ENCODE assay signal across 8 mouse cellular contexts in genomic region chr11:69965271-69966005, GRCm38 (mm10). TPM values are rescaled to one million over a fixed set of nuclear protein-coding genes. Genes with fewer than 3 reads are reported as not detected.
A peak's percentile ranks its signal among the peaks of the same experiment; 100 is the strongest.
DNase-seq lines count a peak whose midpoint lies in the region; ATAC-seq lines count a peak whose summit lies in the region.

No protein-coding gene starts in this region.

- no peaks in the 10 kb centered on the region for H3K9me3 ChIP-seq in heart, embryonic 15.5 days (replicated peaks)
- no peaks in the 10 kb centered on the region for H3K9me3 ChIP-seq in hindbrain, embryonic 15.5 days
- no peaks in the 10 kb centered on the region for H3K9me3 ChIP-seq in liver, embryonic 13.5 days (replicated peaks)
- H3K9me3 ChIP-seq in neural tube, embryonic 14.5 days (ENCODE audit: control insufficient read depth, low read length) = no peaks in the 10 kb centered on the region

- no peak for DNase-seq in heart, adult 9 months (ENCODE audit: low spot score in 2 of 2)
- no peak for DNase-seq in liver, embryonic 13.5 days
- DNase-seq in spleen, adult 18-20 months = no peak
- no peak for DNase-seq in cerebellum, adult 8-10 months
- DNase-seq in frontal cortex, postnatal 14 days (ENCODE audit: low spot score in 2 of 2) = no peak

- no peak overlapping the region for H3K9ac ChIP-seq in heart, embryonic 15.5 days
- H3K9ac ChIP-seq in hindbrain, embryonic 15.5 days = no peak overlapping the region
- H3K9ac ChIP-seq in liver, embryonic 13.5 days = no peak overlapping the region
- H3K9ac ChIP-seq in neural tube, embryonic 14.5 days (replicated peaks; ENCODE audit: low read depth, low read length) = no peak overlapping the region

- H3K27me3 ChIP-seq in heart, embryonic 15.5 days = peaks cover 68% of the 10 kb centered on the region
- peaks cover 74% of the 10 kb centered on the region for H3K27me3 ChIP-seq in hindbrain, embryonic 15.5 days
- H3K27me3 ChIP-seq in liver, embryonic 13.5 days = peaks cover 81% of the 10 kb centered on the region
- H3K27me3 ChIP-seq in neural tube, embryonic 14.5 days (ENCODE audit: control insufficient read depth, insufficient read depth, low read length) = peaks cover 48% of the 10 kb centered on the region

- 0 out of 2 replicates have a peak, but pooled peaks have one; percentile 12 for ATAC-seq in heart, embryonic 15.5 days (replicated peaks; ENCODE audit: insufficient number of reproducible peaks, insufficient read depth, low FRiP score, low read depth)
- no peak for ATAC-seq in hindbrain, embryonic 15.5 days (ENCODE audit: low FRiP score, low read depth)
- ATAC-seq in liver, embryonic 13.5 days (ENCODE audit: low read depth) = no peak
- no peak for ATAC-seq in neural tube, embryonic 14.5 days (ENCODE audit: low read depth)

- peaks cover 20% of the 10 kb centered on the region for H3K4me1 ChIP-seq in heart, embryonic 15.5 days (replicated peaks)
- H3K4me1 ChIP-seq in hindbrain, embryonic 15.5 days (replicated peaks) = peaks cover 15% of the 10 kb centered on the region
- peaks cover 29% of the 10 kb centered on the region for H3K4me1 ChIP-seq in liver, embryonic 13.5 days (replicated peaks)
- peaks cover 9% of the 10 kb centered on the region; the same call in 1 of the 2 replicates for H3K4me1 ChIP-seq in neural tube, embryonic 14.5 days (ENCODE audit: control insufficient read depth, insufficient read depth, low read length)

- no peak overlapping the region for H3K27ac ChIP-seq in heart, embryonic 15.5 days
- no peak overlapping the region for H3K27ac ChIP-seq in hindbrain, embryonic 15.5 days (replicated peaks)
- H3K27ac ChIP-seq in liver, embryonic 13.5 days = no peak overlapping the region
- H3K27ac ChIP-seq in neural tube, embryonic 14.5 days (ENCODE audit: low read depth, low read length) = no peak overlapping the region

- peak overlapping the region; percentile 51 for H3K4me3 ChIP-seq in heart, embryonic 15.5 days
- peak overlapping the region; percentile 21; the same call in 1 of the 2 replicates for H3K4me3 ChIP-seq in hindbrain, embryonic 15.5 days
- H3K4me3 ChIP-seq in liver, embryonic 13.5 days (replicated peaks) = peak overlapping the region; percentile 47
- peak overlapping the region; percentile 21; the same call in 1 of the 2 replicates for H3K4me3 ChIP-seq in neural tube, embryonic 14.5 days (ENCODE audit: low read depth, low read length)

- peaks cover 23% of the 10 kb centered on the region for H3K36me3 ChIP-seq in heart, embryonic 15.5 days
- H3K36me3 ChIP-seq in hindbrain, embryonic 15.5 days = peaks cover 23% of the 10 kb centered on the region
- H3K36me3 ChIP-seq in liver, embryonic 13.5 days = peaks cover 23% of the 10 kb centered on the region
- peaks cover 16% of the 10 kb centered on the region for H3K36me3 ChIP-seq in neural tube, embryonic 14.5 days (ENCODE audit: control insufficient read depth, insufficient read depth, low read length)

- 3% methylated on average over 49 of the region's 49 CpGs for WGBS in heart, embryonic 15.5 days
- WGBS in hindbrain, embryonic 15.5 days = 2% methylated on average over 47 of the region's 49 CpGs
- 3% methylated on average over 49 of the region's 49 CpGs for WGBS in liver, embryonic 13.5 days (ENCODE audit: insufficient replicate concordance)
- 2% methylated on average over 49 of the region's 49 CpGs for WGBS in neural tube, embryonic 14.5 days

- H3K4me2 ChIP-seq in heart, embryonic 15.5 days = peak overlapping the region; percentile 84
- H3K4me2 ChIP-seq in hindbrain, embryonic 15.5 days = peak overlapping the region; percentile 49
- H3K4me2 ChIP-seq in liver, embryonic 13.5 days = peak overlapping the region; percentile 68
- H3K4me2 ChIP-seq in neural tube, embryonic 14.5 days (ENCODE audit: low read depth, low read length) = no peak overlapping the region

RNA-seq across cellular contexts. Expression of gene Cldn7, which starts 0.9 kb away (rescaled TPM):
- polyA plus RNA-seq in heart, embryonic 15.5 days (2015; fragmentation: Nextera tagmentation; extraction: Ambion mirVana) = 3.8 and 13.9 TPM in 2 replicates
- 0.34 and 1.0 TPM in 2 replicates for polyA plus RNA-seq in hindbrain, embryonic 15.5 days (2015; fragmentation: Nextera tagmentation; extraction: Ambion mirVana)
- 2.4 and 4.2 TPM in 2 replicates for polyA plus RNA-seq in liver, embryonic 13.5 days (2015; fragmentation: Nextera tagmentation; extraction: Ambion mirVana)
- polyA plus RNA-seq in neural tube, embryonic 14.5 days (2014; fragmentation: Nextera tagmentation; extraction: Ambion mirVana) = 0.33 and 0.88 TPM in 2 replicates

RNA-seq across cellular contexts. Expression of gene Ctdnep1, which starts 15.5 kb away (rescaled TPM):
- polyA plus RNA-seq in heart, embryonic 15.5 days (2015; fragmentation: Nextera tagmentation; extraction: Ambion mirVana) = 19.9 and 21.6 TPM in 2 replicates
- 23.5 and 27.1 TPM in 2 replicates for polyA plus RNA-seq in hindbrain, embryonic 15.5 days (2015; fragmentation: Nextera tagmentation; extraction: Ambion mirVana)
- polyA plus RNA-seq in liver, embryonic 13.5 days (2015; fragmentation: Nextera tagmentation; extraction: Ambion mirVana) = 8.7 and 10.1 TPM in 2 replicates
- polyA plus RNA-seq in neural tube, embryonic 14.5 days (2014; fragmentation: Nextera tagmentation; extraction: Ambion mirVana) = 26.5 and 27.1 TPM in 2 replicates

RNA-seq across cellular contexts. Expression of gene Elp5, which starts 16.9 kb away (rescaled TPM):
- polyA plus RNA-seq in heart, embryonic 15.5 days (2015; fragmentation: Nextera tagmentation; extraction: Ambion mirVana) = 97.8 and 99.6 TPM in 2 replicates
- 163 and 174 TPM in 2 replicates for polyA plus RNA-seq in hindbrain, embryonic 15.5 days (2015; fragmentation: Nextera tagmentation; extraction: Ambion mirVana)
- polyA plus RNA-seq in liver, embryonic 13.5 days (2015; fragmentation: Nextera tagmentation; extraction: Ambion mirVana) = 84.9 and 86.9 TPM in 2 replicates
- 159 and 175 TPM in 2 replicates for polyA plus RNA-seq in neural tube, embryonic 14.5 days (2014; fragmentation: Nextera tagmentation; extraction: Ambion mirVana)

RNA-seq across cellular contexts. Expression of gene Slc2a4, which starts 17.4 kb away (rescaled TPM):
- polyA plus RNA-seq in heart, embryonic 15.5 days (2015; fragmentation: Nextera tagmentation; extraction: Ambion mirVana) = 42.0 and 42.6 TPM in 2 replicates
- polyA plus RNA-seq in hindbrain, embryonic 15.5 days (2015; fragmentation: Nextera tagmentation; extraction: Ambion mirVana) = 3.4 and 4.1 TPM in 2 replicates
- 14.2 TPM in 2 replicates for polyA plus RNA-seq in liver, embryonic 13.5 days (2015; fragmentation: Nextera tagmentation; extraction: Ambion mirVana)
- polyA plus RNA-seq in neural tube, embryonic 14.5 days (2014; fragmentation: Nextera tagmentation; extraction: Ambion mirVana) = 2.7 and 3.7 TPM in 2 replicates

RNA-seq across cellular contexts. Expression of gene Gabarap, which starts 25.5 kb away (rescaled TPM):
- 402 and 455 TPM in 2 replicates for polyA plus RNA-seq in heart, embryonic 15.5 days (2015; fragmentation: Nextera tagmentation; extraction: Ambion mirVana)
- 561 and 571 TPM in 2 replicates for polyA plus RNA-seq in hindbrain, embryonic 15.5 days (2015; fragmentation: Nextera tagmentation; extraction: Ambion mirVana)
- 259 and 294 TPM in 2 replicates for polyA plus RNA-seq in liver, embryonic 13.5 days (2015; fragmentation: Nextera tagmentation; extraction: Ambion mirVana)
- polyA plus RNA-seq in neural tube, embryonic 14.5 days (2014; fragmentation: Nextera tagmentation; extraction: Ambion mirVana) = 609 and 643 TPM in 2 replicates
